Mouse (Mus musculus): Measurements from ENCODE around the gene Tmem115. TPM values are rescaled to one million over a fixed set of nuclear protein-coding genes. Genes with fewer than 3 reads are reported as not detected.

The Tmem115 gene
- polyA plus RNA-seq (2012; rRNA removed): 86.5 and 92.7 TPM in 2 replicates

GRCm38 (mm10) chr9:107533791-107534407 lies at the start of gene Tmem115:
TSS of gene Tmem115 (plus strand) at chr9:107533945.

GRCm38 (mm10) chr9:107541474-107542351 lies 8.0 kb downstream of the Tmem115 start, which contains the start of the genes Cyb561d2 and Nprl2:
TSS of gene Cyb561d2 (minus strand) at chr9:107542193.
TSS of gene Nprl2 (plus strand) at chr9:107542226.

GRCm38 (mm10) chr9:107547026-107547425 lies 13.3 kb downstream of the Tmem115 start, which contains the start of gene Zmynd10:
TSS of gene Zmynd10 (plus strand) at chr9:107547298.

GRCm38 (mm10) chr9:107551117-107551889 lies 17.6 kb downstream of the Tmem115 start, which contains the start of gene Rassf1:
TSS of gene Rassf1 (plus strand) at chr9:107551555.

GRCm38 (mm10) chr9:107563029-107563581 lies 29.4 kb downstream of the Tmem115 start, which contains the start of gene Tusc2:
TSS of gene Tusc2 (plus strand) at chr9:107563255.

GRCm38 (mm10) chr9:107567702-107568319 lies 34.1 kb downstream of the Tmem115 start, which contains the start of gene Hyal2:
TSS of gene Hyal2 (plus strand) at chr9:107567945.

GRCm38 (mm10) chr9:107576357-107577107 lies 42.8 kb downstream of the Tmem115 start, which contains the start of gene Hyal1:
TSS of gene Hyal1 (plus strand) at chr9:107576927.

GRCm38 (mm10) chr9:107578587-107578986 lies 44.8 kb downstream of the Tmem115 start, which contains the start of gene Naa80:
TSS of gene Naa80 (plus strand) at chr9:107578887.

GRCm38 (mm10) chr9:107580501-107581317 lies 47.0 kb downstream of the Tmem115 start, which contains the start of gene Hyal3:
TSS of gene Hyal3 (plus strand) at chr9:107580818.

GRCm38 (mm10) chr9:107586974-107587832 lies 53.5 kb downstream of the Tmem115 start, which contains the start of gene Ifrd2:
TSS of gene Ifrd2 (plus strand) at chr9:107587642.

Other genes with a start within 250 kb of the Tmem115 start
- gene Mapkapk3, start 244.1 kb upstream of the Tmem115 start, polyA plus RNA-seq (2012; rRNA removed): 40.0 and 42.2 TPM in 2 replicates
- gene Cish, start 237.9 kb upstream of the Tmem115 start, polyA plus RNA-seq (2012; rRNA removed): 36.8 and 37.0 TPM in 2 replicates
- gene Hemk1, start 195.6 kb upstream of the Tmem115 start, polyA plus RNA-seq (2012; rRNA removed): 19.0 and 27.1 TPM in 2 replicates
- 0.86 and 1.1 TPM in 2 replicates for gene 6430571L13Rik, start 193.3 kb upstream of the Tmem115 start, polyA plus RNA-seq (2012; rRNA removed)
- gene Cacna2d2, start 134.3 kb upstream of the Tmem115 start, polyA plus RNA-seq (2012; rRNA removed): 4.9 and 5.3 TPM in 2 replicates
- gene Cyb561d2, start 8.2 kb downstream of the Tmem115 start, polyA plus RNA-seq (2012; rRNA removed): 70.4 and 85.0 TPM in 2 replicates
- gene Nprl2, start 8.3 kb downstream of the Tmem115 start, polyA plus RNA-seq (2012; rRNA removed): 31.6 and 40.4 TPM in 2 replicates
- 13.6 and 15.0 TPM in 2 replicates for gene Zmynd10, start 13.4 kb downstream of the Tmem115 start, polyA plus RNA-seq (2012; rRNA removed)
- gene Rassf1, start 17.6 kb downstream of the Tmem115 start, polyA plus RNA-seq (2012; rRNA removed): 40.1 and 43.3 TPM in 2 replicates
- 74.2 and 84.8 TPM in 2 replicates for gene Tusc2, start 29.3 kb downstream of the Tmem115 start, polyA plus RNA-seq (2012; rRNA removed)
- 121 and 127 TPM in 2 replicates for gene Hyal2, start 34.0 kb downstream of the Tmem115 start, polyA plus RNA-seq (2012; rRNA removed)
- 12.8 and 16.7 TPM in 2 replicates for gene Hyal1, start 43.0 kb downstream of the Tmem115 start, polyA plus RNA-seq (2012; rRNA removed)
- 97.2 and 99.9 TPM in 2 replicates for gene Naa80, start 44.9 kb downstream of the Tmem115 start, polyA plus RNA-seq (2012; rRNA removed)
- 1.7 and 2.0 TPM in 2 replicates for gene Hyal3, start 46.9 kb downstream of the Tmem115 start, polyA plus RNA-seq (2012; rRNA removed)
- gene Ifrd2, start 53.7 kb downstream of the Tmem115 start, polyA plus RNA-seq (2012; rRNA removed): 62.0 and 68.5 TPM in 2 replicates
- gene Sema3b, start 75.3 kb downstream of the Tmem115 start, polyA plus RNA-seq (2012; rRNA removed): 33.8 and 37.7 TPM in 2 replicates
- 769 and 826 TPM in 2 replicates for gene Gnai2, start 101.4 kb downstream of the Tmem115 start, polyA plus RNA-seq (2012; rRNA removed)
- 286 and 357 TPM in 2 replicates for gene Slc38a3, start 135.6 kb downstream of the Tmem115 start, polyA plus RNA-seq (2012; rRNA removed)
- gene Gnat1, start 145.8 kb downstream of the Tmem115 start, polyA plus RNA-seq (2012; rRNA removed): 0.17 and 0.21 TPM in 2 replicates
- 123 and 153 TPM in 2 replicates for gene Sema3f, start 176.5 kb downstream of the Tmem115 start, polyA plus RNA-seq (2012; rRNA removed)
- 69.0 and 96.6 TPM in 2 replicates for gene Rbm5, start 237.1 kb downstream of the Tmem115 start, polyA plus RNA-seq (2012; rRNA removed)